Mouse (Mus musculus): Measurements from ENCODE around the gene Ppp1r16b. TPM values are rescaled to one million over a fixed set of nuclear protein-coding genes. Genes with fewer than 3 reads are reported as not detected.

Gene Ppp1r16b
- polyA plus RNA-seq, 1 experiment from 2014 or later = 2.2 TPM

GRCm38 (mm10) chr2:158768771-158769170 is 103.6 kb downstream of the Ppp1r16b start:
- H3K9ac ChIP-seq (replicated peaks; ENCODE audit: low read length) = peak overlapping the region; percentile 75
- H3K27ac ChIP-seq (replicated peaks; ENCODE audit: low read depth, low read length) = no peak overlapping the region
- DNase-seq (ENCODE audit: low spot score) (peak; percentile 19), ATAC-seq (replicated peaks; ENCODE audit: insufficient number of reproducible peaks, low FRiP score, low TSS enrichment, low read depth) (no peak)
- H3K9me3 ChIP-seq (replicated peaks; ENCODE audit: control insufficient read depth, low read length) = no peaks in the 10 kb centered on the region
- peak overlapping the region; percentile 79 for H3K4me3 ChIP-seq (ENCODE audit: low read depth, low read length)
- 5% methylated on average over 5 of the region's 5 CpGs for WGBS
- peak overlapping the region; percentile 86 for H3K4me2 ChIP-seq (ENCODE audit: low read depth, low read length)
- H3K4me1 ChIP-seq (ENCODE audit: control insufficient read depth, insufficient read depth, low read length) = no peaks in the 10 kb centered on the region; the same call in 1 of the 2 replicates
- no peaks in the 10 kb centered on the region for H3K27me3 ChIP-seq (ENCODE audit: control insufficient read depth, insufficient read depth, low read length)
- no peaks in the 10 kb centered on the region; the same call in 1 of the 2 replicates for H3K36me3 ChIP-seq (replicated peaks; ENCODE audit: control insufficient read depth, insufficient read depth, low read depth, low read length)

DNA sequence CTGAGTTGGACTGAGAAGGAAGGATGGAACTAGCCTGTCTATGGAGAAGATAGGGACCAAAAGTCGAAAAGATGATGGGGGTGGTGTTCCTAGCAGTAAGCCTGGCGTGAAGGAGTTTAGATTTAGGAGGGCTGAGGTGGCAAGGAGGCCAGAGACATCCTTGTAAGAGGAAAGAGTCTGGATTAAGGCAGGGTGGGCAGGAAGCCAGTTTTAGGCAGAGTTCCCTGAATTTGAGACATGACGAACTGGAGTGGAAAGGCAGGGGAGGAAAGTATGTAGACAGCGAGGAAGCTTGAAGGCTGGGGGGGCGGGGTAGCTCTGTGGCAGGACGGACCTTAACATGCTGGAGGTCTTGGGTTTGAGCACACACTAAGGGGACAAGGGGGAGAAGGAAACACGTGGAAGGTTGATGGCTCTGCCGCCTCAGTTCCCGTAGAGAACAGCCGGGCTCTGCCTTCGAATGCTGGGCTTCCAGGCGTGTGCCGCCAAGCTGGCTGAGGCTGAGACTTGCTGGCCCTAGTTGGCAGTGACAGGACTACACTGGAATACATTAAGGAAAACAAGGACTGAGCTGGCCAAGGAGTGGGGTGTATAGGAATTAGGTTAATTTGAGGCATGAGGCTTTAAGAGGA is 105.0 kb downstream of the Ppp1r16b start:
- Histone ChIP-seq H3K27ac (replicated peaks; ENCODE audit: low read depth, low read length) (no peak overlapping the region), H3K36me3 (replicated peaks; ENCODE audit: control insufficient read depth, insufficient read depth, low read depth, low read length) (no peaks in the 10 kb centered on the region; the same call in 1 of the 2 replicates), H3K9ac (replicated peaks; ENCODE audit: low read length) (peak overlapping the region; percentile 37; the same call in 1 of the 2 replicates), H3K4me2 (ENCODE audit: low read depth, low read length) (peak overlapping the region; percentile 86), H3K27me3 (ENCODE audit: control insufficient read depth, insufficient read depth, low read length) (no peaks in the 10 kb centered on the region), H3K4me1 (ENCODE audit: control insufficient read depth, insufficient read depth, low read length) (no peaks in the 10 kb centered on the region; the same call in 1 of the 2 replicates), H3K9me3 (replicated peaks; ENCODE audit: control insufficient read depth, low read length) (no peaks in the 10 kb centered on the region), H3K4me3 (ENCODE audit: low read depth, low read length) (peak overlapping the region; percentile 79)
- DNase-seq (ENCODE audit: low spot score) = no peak
- WGBS = 58% methylated on average over 13 of the region's 13 CpGs
- no peak for ATAC-seq (replicated peaks; ENCODE audit: insufficient number of reproducible peaks, low FRiP score, low TSS enrichment, low read depth)

DNA sequence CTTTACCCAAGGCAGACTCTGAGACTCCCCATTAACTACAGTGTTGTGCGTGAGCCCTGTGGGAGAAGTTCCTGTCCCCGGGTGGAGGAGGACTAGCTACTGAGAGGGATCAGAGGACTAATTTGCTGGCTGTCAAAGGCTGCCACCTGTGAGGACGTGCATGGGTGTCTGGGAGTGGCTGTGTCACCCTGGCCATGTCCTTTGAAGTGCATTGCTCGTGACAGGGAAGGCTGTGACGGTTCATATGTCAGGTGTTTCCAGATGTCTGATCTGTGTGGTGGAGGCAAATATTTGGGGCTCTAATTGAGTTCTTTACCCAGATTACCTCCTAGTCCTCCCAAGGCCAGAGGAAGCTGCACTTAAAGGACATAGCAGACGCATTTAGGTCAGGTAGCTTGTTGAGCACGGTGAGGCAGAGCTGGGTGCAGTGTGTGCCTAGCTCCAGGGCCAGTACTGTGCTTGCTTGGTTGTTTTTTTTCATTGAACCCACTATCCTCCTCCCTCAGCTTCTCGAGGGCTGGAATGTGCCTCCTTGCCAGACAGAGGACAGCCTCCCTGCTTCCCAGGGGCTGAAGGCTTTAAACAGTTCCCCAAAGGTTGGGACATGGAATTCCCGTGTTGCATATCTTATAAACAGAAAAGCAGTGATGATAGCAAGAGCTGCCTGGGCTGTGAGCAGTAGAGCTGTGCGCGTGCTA is 106.0 kb downstream of the Ppp1r16b start:
- Histone ChIP-seq H3K27me3 (ENCODE audit: control insufficient read depth, insufficient read depth, low read length) (no peaks in the 10 kb centered on the region), H3K27ac (replicated peaks; ENCODE audit: low read depth, low read length) (no peak overlapping the region), H3K9me3 (replicated peaks; ENCODE audit: control insufficient read depth, low read length) (no peaks in the 10 kb centered on the region), H3K9ac (replicated peaks; ENCODE audit: low read length) (no peak overlapping the region), H3K4me2 (ENCODE audit: low read depth, low read length) (no peak overlapping the region), H3K36me3 (replicated peaks; ENCODE audit: control insufficient read depth, insufficient read depth, low read depth, low read length) (no peaks in the 10 kb centered on the region; the same call in 1 of the 2 replicates), H3K4me1 (ENCODE audit: control insufficient read depth, insufficient read depth, low read length) (no peaks in the 10 kb centered on the region; the same call in 1 of the 2 replicates), H3K4me3 (ENCODE audit: low read depth, low read length) (no peak overlapping the region)
- 54% methylated on average over 11 of the region's 11 CpGs for WGBS
- ATAC-seq (replicated peaks; ENCODE audit: insufficient number of reproducible peaks, low FRiP score, low TSS enrichment, low read depth) = no peak
- no peak for DNase-seq (ENCODE audit: low spot score)

DNA sequence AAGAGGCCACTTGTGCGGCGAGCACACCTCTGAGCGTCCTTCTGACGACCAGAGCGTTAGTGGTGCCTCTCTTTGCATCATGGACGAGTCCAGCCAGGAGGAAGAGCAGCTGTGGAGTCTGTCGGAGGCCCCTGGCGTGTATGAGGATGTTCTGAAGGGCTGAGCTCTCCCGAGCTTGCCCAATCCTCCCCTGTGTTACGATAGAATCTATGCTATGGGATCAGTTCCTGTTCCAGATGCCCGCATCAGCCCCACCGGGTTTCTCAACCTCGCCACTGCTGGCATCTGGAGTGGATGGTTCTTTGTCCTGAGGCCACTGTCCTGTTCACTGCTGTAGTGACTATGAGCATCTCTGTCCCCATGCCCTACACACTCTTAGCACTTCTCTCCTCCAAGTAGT is 107.6 kb downstream of the Ppp1r16b start:
- H3K4me2 ChIP-seq (ENCODE audit: low read depth, low read length) = no peak overlapping the region
- WGBS = 89% methylated on average over 13 of the region's 13 CpGs
- H3K27ac ChIP-seq (replicated peaks; ENCODE audit: low read depth, low read length) = no peak overlapping the region
- no peak overlapping the region for H3K9ac ChIP-seq (replicated peaks; ENCODE audit: low read length)
- H3K9me3 ChIP-seq (replicated peaks; ENCODE audit: control insufficient read depth, low read length) = no peaks in the 10 kb centered on the region
- no peak for DNase-seq (ENCODE audit: low spot score)
- H3K4me3 ChIP-seq (ENCODE audit: low read depth, low read length) = no peak overlapping the region
- H3K36me3 ChIP-seq (replicated peaks; ENCODE audit: control insufficient read depth, insufficient read depth, low read depth, low read length) = no peaks in the 10 kb centered on the region; the same call in 1 of the 2 replicates
- ATAC-seq (replicated peaks; ENCODE audit: insufficient number of reproducible peaks, low FRiP score, low TSS enrichment, low read depth) = no peak
- no peaks in the 10 kb centered on the region for H3K27me3 ChIP-seq (ENCODE audit: control insufficient read depth, insufficient read depth, low read length)
- no peaks in the 10 kb centered on the region; the same call in 1 of the 2 replicates for H3K4me1 ChIP-seq (ENCODE audit: control insufficient read depth, insufficient read depth, low read length)

DNA sequence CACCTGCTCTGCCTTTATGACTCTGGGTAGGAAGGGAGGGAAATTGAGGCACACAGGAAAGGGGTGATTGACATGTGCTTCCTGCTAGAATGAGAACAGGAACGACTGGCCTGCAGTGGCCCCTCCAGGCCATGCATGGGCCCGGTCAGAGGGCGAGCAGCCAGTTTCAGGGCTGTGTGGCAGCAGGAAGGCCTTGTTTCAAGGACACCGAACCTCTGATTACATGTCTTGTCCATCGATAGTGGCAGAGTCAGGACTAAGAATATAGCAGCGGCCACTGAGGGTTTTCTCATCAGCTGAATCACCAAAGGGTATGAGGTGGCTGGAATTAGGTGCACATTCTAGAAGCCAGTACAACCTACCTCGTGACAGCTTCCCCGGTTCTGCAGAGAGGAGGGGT is 109.7 kb downstream of the Ppp1r16b start:
- no peak overlapping the region for H3K27ac ChIP-seq (replicated peaks; ENCODE audit: low read depth, low read length)
- WGBS = 71% methylated on average over 8 of the region's 8 CpGs
- no peaks in the 10 kb centered on the region for H3K27me3 ChIP-seq (ENCODE audit: control insufficient read depth, insufficient read depth, low read length)
- no peak overlapping the region for H3K9ac ChIP-seq (replicated peaks; ENCODE audit: low read length)
- no peak for ATAC-seq (replicated peaks; ENCODE audit: insufficient number of reproducible peaks, low FRiP score, low TSS enrichment, low read depth)
- no peak overlapping the region for H3K4me3 ChIP-seq (ENCODE audit: low read depth, low read length)
- no peak for DNase-seq (ENCODE audit: low spot score)
- H3K4me1 ChIP-seq (ENCODE audit: control insufficient read depth, insufficient read depth, low read length) = no peaks in the 10 kb centered on the region; the same call in 1 of the 2 replicates
- H3K4me2 ChIP-seq (ENCODE audit: low read depth, low read length) = no peak overlapping the region
- H3K9me3 ChIP-seq (replicated peaks; ENCODE audit: control insufficient read depth, low read length) = no peaks in the 10 kb centered on the region
- H3K36me3 ChIP-seq (replicated peaks; ENCODE audit: control insufficient read depth, insufficient read depth, low read depth, low read length) = no peaks in the 10 kb centered on the region; the same call in 1 of the 2 replicates

DNA sequence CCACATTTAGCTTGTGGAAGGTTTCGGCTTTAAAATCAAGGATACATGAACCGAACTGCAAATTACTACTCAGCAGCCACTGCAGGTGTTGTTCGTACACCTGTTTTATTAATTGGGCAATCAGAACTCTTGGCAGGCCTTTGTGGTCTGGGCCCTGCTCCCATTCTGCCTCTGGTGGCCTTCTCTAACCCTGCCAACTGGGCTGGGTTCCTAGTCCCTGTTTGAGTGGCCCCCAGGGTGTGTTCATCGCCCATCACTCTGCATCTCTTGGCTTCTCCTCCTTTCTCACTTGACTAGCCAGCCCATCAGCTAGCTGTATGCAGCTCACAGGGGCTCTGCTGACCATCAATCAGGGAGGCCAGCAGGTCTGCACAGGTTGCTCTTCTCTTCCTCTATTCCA is 111.5 kb downstream of the Ppp1r16b start:
- DNase-seq (ENCODE audit: low spot score) (no peak), ATAC-seq (replicated peaks; ENCODE audit: insufficient number of reproducible peaks, low FRiP score, low TSS enrichment, low read depth) (no peak)
- Histone ChIP-seq H3K27ac (replicated peaks; ENCODE audit: low read depth, low read length) (no peak overlapping the region), H3K4me2 (ENCODE audit: low read depth, low read length) (no peak overlapping the region), H3K27me3 (ENCODE audit: control insufficient read depth, insufficient read depth, low read length) (no peaks in the 10 kb centered on the region), H3K9me3 (replicated peaks; ENCODE audit: control insufficient read depth, low read length) (no peaks in the 10 kb centered on the region), H3K36me3 (replicated peaks; ENCODE audit: control insufficient read depth, insufficient read depth, low read depth, low read length) (peaks cover 3% of the 10 kb centered on the region), H3K4me1 (ENCODE audit: control insufficient read depth, insufficient read depth, low read length) (no peaks in the 10 kb centered on the region; the same call in 1 of the 2 replicates), H3K4me3 (ENCODE audit: low read depth, low read length) (no peak overlapping the region), H3K9ac (replicated peaks; ENCODE audit: low read length) (no peak overlapping the region)
- WGBS = 94% methylated on average over 4 of the region's 4 CpGs

GRCm38 (mm10) chr2:158777490-158777889 is 112.3 kb downstream of the Ppp1r16b start:
- Histone ChIP-seq H3K36me3 (replicated peaks; ENCODE audit: control insufficient read depth, insufficient read depth, low read depth, low read length) (peaks cover 3% of the 10 kb centered on the region), H3K27me3 (ENCODE audit: control insufficient read depth, insufficient read depth, low read length) (no peaks in the 10 kb centered on the region), H3K9me3 (replicated peaks; ENCODE audit: control insufficient read depth, low read length) (no peaks in the 10 kb centered on the region), H3K27ac (replicated peaks; ENCODE audit: low read depth, low read length) (no peak overlapping the region), H3K4me3 (ENCODE audit: low read depth, low read length) (no peak overlapping the region), H3K9ac (replicated peaks; ENCODE audit: low read length) (no peak overlapping the region), H3K4me2 (ENCODE audit: low read depth, low read length) (no peak overlapping the region), H3K4me1 (ENCODE audit: control insufficient read depth, insufficient read depth, low read length) (no peaks in the 10 kb centered on the region; the same call in 1 of the 2 replicates)
- DNase-seq (ENCODE audit: low spot score) (no peak), ATAC-seq (replicated peaks; ENCODE audit: insufficient number of reproducible peaks, low FRiP score, low TSS enrichment, low read depth) (no peak)
- WGBS = 81% methylated on average over 6 of the region's 6 CpGs

DNA sequence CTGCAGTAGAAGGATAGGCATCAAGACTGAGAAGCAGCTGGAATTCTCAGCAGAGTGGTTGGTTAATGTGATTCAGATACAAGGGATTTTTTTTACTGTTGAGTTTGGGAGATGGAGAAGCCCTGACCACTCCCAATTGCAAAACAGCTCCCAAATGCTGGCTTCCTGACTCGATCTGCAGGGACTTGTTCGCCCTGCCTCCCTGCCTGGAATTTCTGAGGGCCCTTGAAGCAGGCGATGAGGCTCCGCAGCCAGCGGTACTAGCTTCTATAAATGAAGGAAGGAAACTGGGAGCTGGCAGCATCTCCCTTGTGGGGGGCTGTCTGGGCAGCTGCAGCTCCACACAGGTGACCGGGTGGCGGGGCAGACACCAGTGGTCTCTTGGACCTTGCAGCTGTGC is 113.2 kb downstream of the Ppp1r16b start:
- Histone ChIP-seq H3K4me1 (ENCODE audit: control insufficient read depth, insufficient read depth, low read length) (no peaks in the 10 kb centered on the region; the same call in 1 of the 2 replicates), H3K27me3 (ENCODE audit: control insufficient read depth, insufficient read depth, low read length) (no peaks in the 10 kb centered on the region), H3K9ac (replicated peaks; ENCODE audit: low read length) (no peak overlapping the region), H3K4me2 (ENCODE audit: low read depth, low read length) (no peak overlapping the region), H3K36me3 (replicated peaks; ENCODE audit: control insufficient read depth, insufficient read depth, low read depth, low read length) (peaks cover 3% of the 10 kb centered on the region; the same call in 1 of the 2 replicates), H3K27ac (replicated peaks; ENCODE audit: low read depth, low read length) (no peak overlapping the region), H3K4me3 (ENCODE audit: low read depth, low read length) (no peak overlapping the region), H3K9me3 (replicated peaks; ENCODE audit: control insufficient read depth, low read length) (no peaks in the 10 kb centered on the region)
- no peak for DNase-seq (ENCODE audit: low spot score)
- ATAC-seq (replicated peaks; ENCODE audit: insufficient number of reproducible peaks, low FRiP score, low TSS enrichment, low read depth) = no peak
- 74% methylated on average over 7 of the region's 7 CpGs for WGBS
